Mouse (Mus musculus): ENCODE results near the gene Rhox4b.
"Not testable (repeated sequence)": the region's sequence is repeated elsewhere in the genome, so short reads cannot be mapped to it uniquely, and the experiment has no call there.

Rhox4b gene

DNA sequence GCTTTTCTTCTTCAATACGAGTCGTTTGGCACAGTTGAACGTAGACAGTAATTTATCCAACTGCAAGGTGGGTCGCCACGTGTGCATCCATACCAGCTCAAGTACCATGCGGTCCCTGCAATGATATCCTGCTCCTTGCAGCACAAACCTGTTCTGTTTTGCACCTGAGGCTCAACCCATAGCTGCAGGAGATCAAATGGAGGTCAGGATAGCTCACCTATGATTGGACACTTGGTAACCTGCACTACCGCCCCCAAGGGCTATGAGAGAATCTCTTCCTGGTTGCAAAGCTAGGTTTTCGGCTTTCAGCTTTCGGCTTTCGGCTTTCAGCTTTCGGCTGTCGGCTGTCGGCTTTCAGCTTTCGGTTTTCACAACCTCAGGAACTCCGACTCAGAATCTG, at the start of gene Rhox4b:
Gene Rhox4b (plus strand): TSS at position 301 of the 400 bp plus-strand sequence.
- in situ Hi-C loops (cut with MboI, MseI): loop anchor here in 1 of 2 experiments (10.0 kb wide), 1 partner anchor 133 kb away; no protein-coding TSS in a partner anchor

DNA sequence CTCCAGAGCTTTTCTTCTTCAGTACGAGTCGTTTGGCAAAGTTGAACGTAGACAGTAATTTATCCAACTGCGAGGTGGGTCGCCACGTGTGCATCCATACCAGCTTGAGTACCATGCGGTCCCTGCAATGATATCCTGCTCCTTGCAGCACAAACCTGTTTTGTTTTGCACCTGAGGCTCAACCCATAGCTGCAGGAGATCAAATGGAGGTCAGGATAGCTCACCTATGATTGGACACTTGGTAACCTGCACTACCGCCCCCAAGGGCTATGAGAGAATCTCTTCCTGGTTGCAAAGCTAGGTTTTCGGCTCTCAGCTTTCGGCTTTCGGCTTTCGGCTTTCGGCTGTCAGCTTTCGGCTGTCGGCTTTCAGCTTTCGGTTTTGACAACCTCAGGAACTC, 41.7 kb upstream of the Rhox4b start, which contains the start of gene Rhox4a2:
Gene Rhox4a2 (plus strand): TSS at position 301 of the 400 bp plus-strand sequence.
- in situ Hi-C loops (cut with MboI, MseI): not testable (repeated sequence)

DNA sequence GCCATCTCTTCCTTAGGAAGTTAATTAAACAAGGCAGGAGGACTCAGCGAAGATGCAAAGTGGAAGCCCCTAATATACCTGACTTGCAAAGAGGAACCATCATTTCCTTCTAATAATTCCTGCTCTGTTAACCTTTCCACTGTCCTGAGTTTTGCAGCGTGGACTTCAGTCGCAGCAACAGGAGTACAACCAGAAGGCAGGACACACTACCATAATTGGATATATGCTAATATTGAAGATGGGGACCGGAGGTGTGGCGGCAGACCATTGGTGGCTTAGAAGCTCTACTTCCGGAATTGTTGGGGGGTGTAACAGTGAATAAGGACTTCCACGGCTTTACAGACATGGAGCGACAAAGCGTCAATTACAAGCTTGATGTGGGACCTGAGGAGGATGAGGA, 20.5 kb upstream of the Rhox4b start, which contains the start of gene Rhox2b:
Gene Rhox2b (plus strand): TSS at position 301 of the 400 bp plus-strand sequence.
- in situ Hi-C loops (cut with MboI, MseI): loop anchor here (10.0 to 25.0 kb wide), 2 partner anchors 163 to 401 kb away; partner anchors contain the start of genes Rhox5 (in 2 of the 2) and Rhox2f (in 1 of the 2)

DNA sequence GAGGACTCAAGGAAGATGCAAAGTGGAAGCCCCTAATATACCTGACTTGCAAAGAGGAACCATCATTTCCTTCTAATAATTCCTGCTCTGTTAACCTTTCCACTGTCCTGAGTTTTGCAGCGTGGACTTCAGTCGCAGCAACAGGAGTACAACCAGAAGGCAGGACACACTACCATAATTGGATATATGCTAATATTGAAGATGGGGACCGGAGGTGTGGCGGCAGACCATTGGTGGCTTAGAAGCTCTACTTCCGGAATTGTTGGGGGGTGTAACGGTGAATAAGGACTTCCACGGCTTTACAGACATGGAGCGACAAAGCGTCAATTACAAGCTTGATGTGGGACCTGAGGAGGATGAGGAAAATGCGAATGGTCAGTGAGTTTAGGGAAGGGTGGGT, 21.1 kb downstream of the Rhox4b start, which contains the start of gene Rhox2c:
Gene Rhox2c (plus strand): TSS at position 301 of the 400 bp plus-strand sequence.
- in situ Hi-C loops (cut with MboI, MseI): loop anchor here (5.0 to 10.0 kb wide), 2 partner anchors 119 to 209 kb away; partner anchors contain the start of genes Rhox2f (in 2 of the 2), Rhox2a (in 1 of the 2) and Rhox3a (in 1 of the 2)

DNA sequence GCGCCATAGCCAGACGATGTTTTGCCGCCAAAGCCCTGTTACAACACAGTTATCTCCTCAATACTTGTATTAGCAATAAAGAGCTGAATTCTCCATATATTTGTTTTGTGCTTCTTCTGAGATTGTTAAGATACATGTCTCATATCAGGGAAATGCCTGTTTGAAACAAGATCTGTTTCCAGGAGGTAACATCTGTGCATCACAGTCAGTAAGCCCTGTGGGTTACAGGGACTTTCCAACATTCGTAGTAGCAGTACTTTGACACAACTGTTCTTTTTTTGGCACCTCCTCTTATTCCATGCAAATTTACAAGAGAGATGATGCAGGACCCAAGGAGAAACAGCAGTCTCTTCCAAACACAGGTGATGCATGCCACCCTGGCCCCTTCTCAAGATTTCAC, 26.0 kb downstream of the Rhox4b start, which contains the start of gene Rhox3c:
Gene Rhox3c (plus strand): TSS at position 301 of the 400 bp plus-strand sequence.
- in situ Hi-C loops (cut with MboI, MseI): loop anchor here (5.0 to 10.0 kb wide), 3 partner anchors 41 to 213 kb away; partner anchors contain the start of genes Rhox2a (in 1 of the 2), Rhox3a (in 1 of the 2) and Rhox3e (in 1 of the 2)

DNA sequence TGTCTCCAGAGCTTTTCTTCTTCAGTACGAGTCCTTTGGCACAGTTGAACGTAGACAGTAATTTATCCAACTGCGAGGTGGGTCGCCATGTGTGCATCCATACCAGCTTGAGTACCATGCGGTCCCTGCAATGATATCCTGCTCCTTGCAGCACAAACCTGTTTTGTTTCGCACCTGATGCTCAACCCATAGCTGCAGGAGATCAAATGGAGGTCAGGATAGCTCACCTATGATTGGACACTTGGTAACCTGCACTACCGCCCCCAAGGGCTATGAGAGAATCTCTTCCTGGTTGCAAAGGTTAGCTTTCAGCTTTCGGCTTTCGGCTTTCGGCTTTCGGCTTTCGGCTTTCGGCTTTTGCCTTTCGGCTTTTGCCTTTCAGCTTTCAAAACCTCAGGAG, 47.7 kb downstream of the Rhox4b start, which contains the start of gene Rhox4c:
Gene Rhox4c (plus strand): TSS at position 301 of the 400 bp plus-strand sequence.
- in situ Hi-C loops (cut with MboI, MseI): loop anchor here in 1 of 2 experiments (10.0 to 25.0 kb wide), 2 partner anchors 215 to 332 kb away; partner anchors contain the start of genes Rhox4a and Rhox5

Measured in T-helper 17 cell (primary cell).